Mouse (Mus musculus) neural tube, embryonic 12.5 days (tissue): ENCODE measurements around the gene Ccdc124. TPM values are rescaled to one million over a fixed set of nuclear protein-coding genes. Genes with fewer than 3 reads are reported as not detected.

Source experiments
- ATAC-seq: fragments of 200-750 bp; cut with Nextera tagmentation; 2 replicates; pipeline ENCODE4 v1.8.0; 2017; ENCODE audit warnings: low read depth, mild to moderate bottlenecking, moderate TSS enrichment, moderate library complexity; ENCODE audit not compliant: low FRiP score
- H3K27ac ChIP-seq: fragments of 300-500 bp; sonication (generic); 2 replicates; pipeline ENCODE4 v1.5.1; 2016
- H3K27me3 ChIP-seq: fragments of 300-500 bp; sonication (generic); replicated peaks from 2 replicates; pipeline ENCODE4 v1.6.1; 2016; ENCODE audit warnings: mild to moderate bottlenecking
- H3K36me3 ChIP-seq: fragments of 300-500 bp; sonication (generic); 2 replicates; pipeline ENCODE4 v1.6.1; 2016; ENCODE audit warnings: mild to moderate bottlenecking
- H3K4me1 ChIP-seq: fragments of 300-500 bp; sonication (generic); 2 replicates; pipeline ENCODE4 v1.6.1; 2016
- H3K4me2 ChIP-seq: fragments of 300-500 bp; sonication (generic); replicated peaks from 2 replicates; pipeline ENCODE4 v1.6.1; 2016; ENCODE audit warnings: mild to moderate bottlenecking
- H3K4me3 ChIP-seq: fragments of 300-500 bp; sonication (generic); 2 replicates; pipeline ENCODE4 v1.5.1; 2016
- H3K9ac ChIP-seq: fragments of 300-500 bp; sonication (generic); 2 replicates; pipeline ENCODE4 v1.6.1; 2016; ENCODE audit warnings: mild to moderate bottlenecking
- H3K9me3 ChIP-seq: fragments of 300-500 bp; sonication (generic); 2 replicates; pipeline ENCODE4 v1.6.1; 2016; ENCODE audit warnings: mild to moderate bottlenecking
- WGBS: fragments of 180-500 bp; shearing (Covaris S2); methylation state at CpG from one replicate; pipeline ENCODE4 v1.1.7; 2016; 5-methylcytosine and 5-hydroxymethylcytosine counted together
- polyA plus RNA-seq: library from polyadenylated mRNA; unstranded; fragments of >200 nt; fragmentation: Nextera tagmentation; extraction: Ambion mirVana; gene quantifications from 2 replicates; pipeline ENCODE4 v1.2.1, GENCODE M21; 2016

Gene Ccdc124
- polyA plus RNA-seq, 1 experiment from 2014 or later, result 142 TPM

DNA sequence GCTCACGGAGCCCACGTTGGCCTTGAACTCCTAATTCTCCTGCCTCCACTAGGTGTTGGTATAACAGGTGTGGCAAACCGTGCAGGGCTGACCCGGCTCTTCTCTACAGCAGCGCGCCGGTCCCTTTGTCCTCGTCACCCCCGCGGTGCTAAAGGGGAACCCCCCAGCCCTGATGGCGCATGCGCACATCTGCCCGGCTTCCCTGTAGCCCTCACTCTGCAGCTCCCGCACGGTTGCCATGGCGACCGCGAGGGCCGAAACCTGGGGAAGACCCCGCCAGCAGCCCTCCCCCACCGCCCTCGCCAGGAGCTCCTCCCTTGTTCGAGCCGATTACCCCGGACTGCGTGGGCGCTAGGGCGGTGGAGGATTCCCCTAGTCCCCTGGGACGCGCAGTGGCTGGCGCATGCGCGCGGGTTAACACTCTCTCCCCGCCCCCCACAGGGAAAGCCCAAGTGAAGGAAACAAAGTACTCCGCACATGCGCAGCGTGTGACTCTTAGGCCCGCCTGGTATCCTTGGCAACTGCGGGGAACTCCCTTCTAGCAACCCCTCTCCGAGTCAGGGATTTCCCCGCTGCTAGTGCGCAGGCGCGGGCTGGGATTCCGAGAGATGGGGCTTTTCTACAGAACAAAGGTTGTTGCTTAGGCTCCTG lies 8.3 kb downstream of the Ccdc124 start:
- Histone ChIP-seq H3K27me3 (peaks cover 13% of the 10 kb centered on the region), H3K27ac (peak overlapping the region; percentile 89), H3K9ac (peak overlapping the region; percentile 65), H3K4me3 (peak overlapping the region; percentile 50), H3K4me2 (peak overlapping the region; percentile 62), H3K36me3 (peaks cover 9% of the 10 kb centered on the region), H3K4me1 (peaks cover 65% of the 10 kb centered on the region), H3K9me3 (no peaks in the 10 kb centered on the region)
- WGBS, result under 1% methylated on average over 46 of the region's 46 CpGs
- ATAC-seq, result peak; percentile 85

DNA sequence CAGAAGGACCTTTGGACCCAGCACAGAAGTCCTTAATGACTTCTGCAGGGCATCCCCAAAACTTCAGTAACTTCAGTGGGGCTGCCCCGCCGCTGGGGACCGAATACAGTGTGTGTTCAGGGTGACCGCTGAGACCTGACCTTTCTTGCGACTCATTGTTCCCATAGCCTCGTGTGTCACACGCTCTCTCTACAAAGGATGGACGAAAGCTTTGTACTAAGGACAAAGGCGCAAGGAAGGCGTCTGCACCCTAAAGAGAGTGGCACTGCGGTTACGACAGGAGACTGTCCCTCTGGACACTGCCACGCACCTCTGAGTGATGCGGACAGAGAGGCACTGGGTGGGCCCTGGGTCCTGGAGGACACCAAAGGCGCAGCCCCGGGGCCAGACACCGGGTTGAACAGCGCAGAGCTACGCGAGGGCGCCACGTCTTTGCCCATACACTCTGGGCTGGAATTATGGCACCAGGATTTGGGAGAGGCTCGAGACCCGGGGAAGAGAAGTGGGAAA lies 9.0 kb downstream of the Ccdc124 start:
- no peaks in the 10 kb centered on the region for H3K9me3 ChIP-seq
- H3K27ac ChIP-seq, result peak overlapping the region; percentile 89
- peaks cover 13% of the 10 kb centered on the region for H3K27me3 ChIP-seq
- H3K36me3 ChIP-seq, result peaks cover 9% of the 10 kb centered on the region
- WGBS, result under 1% methylated on average over 24 of the region's 24 CpGs
- H3K4me3 ChIP-seq, result peak overlapping the region; percentile 50
- H3K4me2 ChIP-seq, result peak overlapping the region; percentile 62
- ATAC-seq, result peak; percentile 29
- H3K4me1 ChIP-seq, result peaks cover 64% of the 10 kb centered on the region
- peak overlapping the region; percentile 65 for H3K9ac ChIP-seq

DNA sequence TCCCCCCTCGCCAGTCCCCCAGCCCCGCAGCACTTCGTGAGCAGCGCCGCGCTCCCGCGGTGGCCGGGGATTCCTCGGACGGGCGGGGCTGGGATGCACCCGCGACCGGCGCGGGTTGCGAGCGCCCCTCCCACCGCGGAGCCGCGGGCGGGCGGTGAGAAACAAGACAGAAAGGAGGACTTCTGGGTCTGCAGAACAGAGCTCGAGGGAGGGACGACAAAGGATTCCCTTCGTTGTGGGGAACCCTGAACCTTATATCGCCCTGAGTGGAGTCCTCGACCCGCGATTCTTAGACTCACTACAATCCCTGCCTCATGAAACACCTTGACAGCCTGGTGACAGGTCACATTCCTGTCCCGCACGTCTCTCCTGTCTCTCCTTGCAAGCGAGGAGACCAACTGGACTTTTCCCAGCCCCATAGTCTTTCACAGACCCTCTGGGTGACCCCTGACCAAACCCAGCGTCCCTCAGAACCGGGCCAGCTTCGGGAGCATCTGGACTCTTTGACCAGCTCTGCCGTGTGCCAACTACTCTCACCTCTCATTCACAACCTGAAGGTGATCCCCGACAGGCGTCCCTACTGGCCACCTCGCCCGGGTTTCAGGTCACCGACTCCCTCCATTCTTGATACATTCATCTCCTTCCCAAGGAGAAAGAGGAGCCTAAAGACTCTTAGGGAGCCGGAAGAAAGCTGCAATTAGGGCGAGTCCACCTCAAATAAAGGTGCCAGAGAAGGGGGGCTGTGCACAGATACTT lies 9.6 kb downstream of the Ccdc124 start:
- H3K4me2 ChIP-seq, result peak overlapping the region; percentile 62
- H3K27ac ChIP-seq, result peak overlapping the region; percentile 89
- H3K9ac ChIP-seq, result peak overlapping the region; percentile 65
- peaks cover 13% of the 10 kb centered on the region for H3K27me3 ChIP-seq
- peaks cover 9% of the 10 kb centered on the region for H3K36me3 ChIP-seq
- WGBS, result 1% methylated on average over 46 of the region's 46 CpGs
- peaks cover 58% of the 10 kb centered on the region for H3K4me1 ChIP-seq
- ATAC-seq, result no peak
- H3K9me3 ChIP-seq, result no peaks in the 10 kb centered on the region
- H3K4me3 ChIP-seq, result peak overlapping the region; percentile 50

DNA sequence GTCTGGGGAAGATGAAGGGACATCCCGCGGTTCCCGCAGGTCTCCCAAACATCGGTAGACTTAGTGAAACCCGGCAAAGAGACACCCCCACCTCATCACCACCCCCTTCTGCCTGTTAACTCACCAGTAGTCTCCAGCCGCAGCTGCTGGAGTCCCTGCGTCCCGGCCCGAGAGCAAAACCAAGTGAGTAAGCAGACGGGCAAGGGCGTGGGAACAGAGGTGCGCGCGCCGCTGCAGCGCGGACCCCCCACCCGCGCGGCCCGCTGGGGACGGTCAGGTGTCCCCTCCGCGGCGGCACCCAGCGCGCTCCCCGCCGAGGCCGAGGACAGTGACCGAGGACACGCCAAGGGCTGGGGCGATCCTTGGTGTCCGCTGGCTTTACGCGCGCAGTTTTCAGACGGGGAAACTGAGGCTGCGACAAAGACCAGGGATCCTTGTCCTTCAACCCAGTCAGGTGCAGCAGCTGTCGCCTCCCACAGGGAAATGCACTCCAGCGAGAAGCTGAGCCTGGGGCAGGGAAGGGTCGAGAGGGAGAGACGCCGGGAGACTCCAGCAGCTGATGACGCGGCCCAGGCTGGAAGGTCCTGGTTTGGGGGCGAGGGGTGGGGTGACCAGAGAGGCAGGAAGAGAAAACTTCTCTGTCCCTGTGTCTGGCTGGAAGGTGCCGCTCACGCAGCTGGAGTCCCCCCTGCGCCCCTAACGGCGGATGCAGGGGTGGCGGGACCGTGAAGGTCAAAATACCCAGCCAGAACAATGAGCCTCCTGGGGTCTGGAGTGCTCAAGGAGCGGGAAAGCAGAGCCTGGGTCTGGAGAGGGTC lies 10.7 kb downstream of the Ccdc124 start, which contains the start of gene Kcnn1:
TSS of gene Kcnn1 (minus strand) at position 435 of the 818 bp plus-strand sequence.
- Histone ChIP-seq H3K4me2 (peak within 1 kb of the TSS; percentile 62), H3K27ac (peak within 1 kb of the TSS; percentile 89), H3K27me3 (peaks cover 13% of the 10 kb centered on the region), H3K9me3 (no peaks in the 10 kb centered on the region), H3K4me1 (peaks cover 56% of the 10 kb centered on the region), H3K4me3 (peak within 1 kb of the TSS; percentile 50), H3K9ac (peak within 1 kb of the TSS; percentile 65), H3K36me3 (peaks cover 5% of the 10 kb centered on the region)
- ATAC-seq, result peak; percentile 2; the same call in 1 of the 2 replicates
- under 1% methylated on average over 55 of the region's 55 CpGs for WGBS

DNA sequence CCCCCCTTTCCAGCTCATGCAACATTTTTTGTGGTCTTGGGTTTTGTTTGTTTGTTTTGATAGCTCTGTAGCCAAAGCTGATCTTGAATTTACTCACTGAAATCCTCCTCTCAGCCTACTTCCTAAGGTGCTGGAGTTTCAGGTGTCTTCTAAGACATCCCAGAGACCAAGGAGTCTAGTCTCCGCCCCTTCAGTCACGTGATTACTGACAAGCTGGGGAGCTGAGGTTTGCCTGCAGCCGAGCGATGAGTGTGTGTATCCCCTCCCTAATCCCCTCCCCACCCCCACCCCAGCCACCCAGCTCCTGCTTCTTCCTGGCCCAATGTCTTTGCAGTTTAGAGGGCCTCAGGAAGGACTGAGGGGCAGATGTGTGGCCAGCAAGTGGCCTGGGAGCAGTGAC lies 16.2 kb downstream of the Ccdc124 start:
- Histone ChIP-seq H3K27ac (no peak overlapping the region), H3K9me3 (no peaks in the 10 kb centered on the region), H3K36me3 (peaks cover 14% of the 10 kb centered on the region), H3K4me1 (peaks cover 40% of the 10 kb centered on the region), H3K9ac (no peak overlapping the region), H3K4me2 (peak overlapping the region; percentile 87), H3K27me3 (peaks cover 13% of the 10 kb centered on the region), H3K4me3 (no peak overlapping the region)
- 12% methylated on average over 4 of the region's 4 CpGs for WGBS
- ATAC-seq, result no peak

DNA sequence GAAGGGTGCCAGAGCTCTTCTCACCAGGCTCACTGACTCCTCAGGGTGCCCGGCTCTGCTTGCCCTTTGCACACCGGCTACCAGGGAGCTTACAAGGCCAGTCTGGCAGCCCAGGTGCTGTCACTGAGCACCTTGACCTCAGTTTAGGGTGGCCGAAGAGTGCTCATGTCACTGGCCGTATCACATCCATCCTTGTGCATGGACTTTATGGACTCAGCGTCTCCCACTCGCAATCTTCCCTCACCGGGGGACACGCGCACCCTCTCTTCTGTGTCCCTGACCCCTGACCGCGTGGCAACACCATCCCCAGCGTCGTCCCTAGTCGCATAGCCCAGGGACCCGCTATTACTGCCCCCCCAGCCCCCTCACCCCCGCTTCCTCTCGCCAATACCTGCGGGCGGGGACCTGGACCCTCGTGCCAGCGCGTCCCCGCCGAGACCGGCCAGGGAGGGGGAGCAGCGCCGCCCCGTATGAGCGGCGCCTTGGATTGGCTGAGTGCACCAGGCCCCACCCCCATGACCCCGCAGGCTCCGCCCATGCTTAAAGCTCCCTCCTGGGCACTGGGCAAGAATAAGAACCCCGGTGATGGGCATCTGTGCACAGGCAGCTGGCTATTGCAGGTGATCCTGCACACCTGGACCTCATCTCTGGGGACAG lies 17.1 kb downstream of the Ccdc124 start:
- no peaks in the 10 kb centered on the region for H3K9me3 ChIP-seq
- peaks cover 33% of the 10 kb centered on the region for H3K4me1 ChIP-seq
- peak overlapping the region; percentile 59 for H3K9ac ChIP-seq
- H3K4me3 ChIP-seq, result peak overlapping the region; percentile 41
- H3K4me2 ChIP-seq, result peak overlapping the region; percentile 87
- peaks cover 6% of the 10 kb centered on the region; the same call in 1 of the 2 replicates for H3K27me3 ChIP-seq
- 9% methylated on average over 33 of the region's 33 CpGs for WGBS
- H3K36me3 ChIP-seq, result peaks cover 22% of the 10 kb centered on the region
- no peak overlapping the region for H3K27ac ChIP-seq
- ATAC-seq, result peak; percentile 82

DNA sequence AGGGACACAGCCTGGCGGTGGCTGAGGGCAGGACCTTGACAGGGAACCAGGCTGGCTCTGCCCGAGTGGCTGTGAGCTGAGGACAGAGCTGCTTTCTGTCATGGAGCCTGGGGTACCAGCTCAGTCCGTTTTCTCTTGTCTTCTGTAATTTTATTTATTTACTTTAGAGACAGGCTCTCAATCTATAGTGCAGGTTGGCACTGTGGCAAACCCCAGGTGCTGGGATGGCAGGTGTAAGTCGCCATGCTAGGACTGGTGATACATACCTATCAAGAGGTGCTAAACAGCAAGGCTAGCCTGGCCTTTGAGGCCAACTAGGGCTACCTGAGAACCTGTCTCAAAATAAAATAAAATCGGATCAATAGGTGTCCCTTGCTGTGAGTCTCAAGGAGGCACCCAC lies 17.7 kb downstream of the Ccdc124 start:
- H3K36me3 ChIP-seq, result peaks cover 24% of the 10 kb centered on the region
- WGBS, result 62% methylated on average over 5 of the region's 5 CpGs
- no peaks in the 10 kb centered on the region for H3K9me3 ChIP-seq
- peaks cover 29% of the 10 kb centered on the region for H3K4me1 ChIP-seq
- peak overlapping the region; percentile 19; the same call in 1 of the 2 replicates for H3K9ac ChIP-seq
- no peak for ATAC-seq
- H3K4me2 ChIP-seq, result peak overlapping the region; percentile 87; the same call in 1 of the 2 replicates
- no peak overlapping the region for H3K27ac ChIP-seq
- H3K27me3 ChIP-seq, result no peaks in the 10 kb centered on the region
- H3K4me3 ChIP-seq, result no peak overlapping the region

DNA sequence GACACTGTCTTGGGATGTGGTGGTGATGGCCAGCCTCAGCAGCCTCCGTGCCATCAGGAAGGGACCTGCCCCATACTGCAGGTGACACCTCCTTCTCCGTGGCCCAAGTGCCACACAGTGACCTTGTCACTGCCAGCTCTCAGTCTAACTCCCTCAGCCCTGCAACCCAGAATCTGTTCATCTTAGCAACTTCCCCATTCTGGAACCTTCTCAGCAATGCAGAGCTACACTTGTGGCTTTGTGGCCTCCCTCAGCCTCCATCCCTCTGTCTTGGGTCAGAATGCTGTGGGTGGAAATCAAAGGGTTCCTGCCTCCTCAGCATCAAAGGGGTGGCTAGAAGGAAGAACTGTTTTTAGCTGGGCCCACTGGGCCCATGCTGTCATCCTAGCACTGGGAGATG lies 19.9 kb downstream of the Ccdc124 start:
- H3K4me2 ChIP-seq, result no peak overlapping the region
- peaks cover 24% of the 10 kb centered on the region for H3K36me3 ChIP-seq
- no peak overlapping the region for H3K4me3 ChIP-seq
- H3K27ac ChIP-seq, result no peak overlapping the region
- WGBS, result 83% methylated on average over 2 of the region's 2 CpGs
- ATAC-seq, result no peak
- no peaks in the 10 kb centered on the region for H3K27me3 ChIP-seq
- no peak overlapping the region for H3K9ac ChIP-seq
- no peaks in the 10 kb centered on the region for H3K9me3 ChIP-seq
- H3K4me1 ChIP-seq, result peaks cover 27% of the 10 kb centered on the region

DNA sequence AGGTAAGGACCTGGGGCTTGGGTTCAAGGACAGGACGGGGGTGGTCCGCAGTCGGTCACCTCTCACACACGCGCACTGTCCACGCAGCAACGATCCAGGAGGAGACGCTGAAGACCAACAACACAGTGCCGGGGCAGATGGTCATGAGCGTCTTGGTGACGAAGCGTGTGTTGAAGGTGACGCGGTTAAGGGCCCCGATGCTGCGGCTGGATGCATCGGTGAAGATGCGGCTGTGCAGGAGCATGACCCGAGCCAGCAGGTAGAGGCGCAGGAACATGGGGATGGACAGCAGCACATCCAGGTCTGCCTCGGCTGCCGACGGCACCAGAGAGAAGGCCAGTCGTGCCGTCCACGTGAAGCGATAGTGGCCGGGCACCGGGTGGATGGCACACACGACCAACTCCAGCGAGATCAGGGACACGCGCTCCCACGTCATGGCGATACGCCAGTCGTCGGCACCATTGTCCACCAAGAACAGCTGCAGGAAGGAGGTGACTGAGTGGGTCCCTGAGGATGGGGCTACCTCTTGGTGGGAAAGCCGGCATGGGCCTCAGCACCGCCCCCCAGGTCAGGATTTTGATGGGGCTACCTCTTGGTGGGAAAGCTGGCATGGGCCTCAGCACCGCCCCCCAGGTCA lies 21.0 kb downstream of the Ccdc124 start:
- no peaks in the 10 kb centered on the region for H3K27me3 ChIP-seq
- H3K9me3 ChIP-seq, result no peaks in the 10 kb centered on the region
- no peak for ATAC-seq
- no peak overlapping the region for H3K9ac ChIP-seq
- H3K36me3 ChIP-seq, result peaks cover 24% of the 10 kb centered on the region
- H3K4me1 ChIP-seq, result peaks cover 17% of the 10 kb centered on the region
- H3K4me3 ChIP-seq, result no peak overlapping the region
- no peak overlapping the region for H3K4me2 ChIP-seq
- WGBS, result 90% methylated on average over 41 of the region's 41 CpGs
- no peak overlapping the region for H3K27ac ChIP-seq

DNA sequence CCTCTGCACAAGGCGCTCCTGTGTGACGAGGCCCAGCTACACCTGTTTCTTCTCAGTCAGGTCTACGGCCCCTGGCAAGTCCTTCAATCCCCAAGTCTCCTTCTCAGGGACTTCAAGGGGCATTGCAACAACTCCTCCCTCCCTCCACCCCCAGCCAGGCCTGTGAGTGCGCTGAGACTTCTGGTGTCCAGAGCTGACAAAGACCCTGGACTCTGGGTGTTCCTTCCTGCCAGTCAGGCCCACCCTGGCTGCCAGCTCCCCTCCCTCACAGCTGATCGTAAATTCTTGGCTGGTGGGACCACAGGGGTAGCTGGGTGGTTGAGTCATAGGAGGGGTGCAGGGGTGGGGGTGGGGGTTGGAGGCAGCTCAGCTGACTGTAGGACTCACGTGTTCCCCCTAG lies 21.9 kb downstream of the Ccdc124 start:
- Histone ChIP-seq H3K4me3 (no peak overlapping the region), H3K4me1 (peaks cover 8% of the 10 kb centered on the region), H3K9me3 (no peaks in the 10 kb centered on the region), H3K9ac (0 out of 2 replicates have a peak overlapping the region, but pooled peaks have one; percentile 21), H3K27ac (no peak overlapping the region), H3K27me3 (no peaks in the 10 kb centered on the region), H3K36me3 (peaks cover 24% of the 10 kb centered on the region), H3K4me2 (no peak overlapping the region)
- WGBS, result 46% methylated on average over 6 of the region's 6 CpGs
- no peak; the same call in 1 of the 2 replicates for ATAC-seq

DNA sequence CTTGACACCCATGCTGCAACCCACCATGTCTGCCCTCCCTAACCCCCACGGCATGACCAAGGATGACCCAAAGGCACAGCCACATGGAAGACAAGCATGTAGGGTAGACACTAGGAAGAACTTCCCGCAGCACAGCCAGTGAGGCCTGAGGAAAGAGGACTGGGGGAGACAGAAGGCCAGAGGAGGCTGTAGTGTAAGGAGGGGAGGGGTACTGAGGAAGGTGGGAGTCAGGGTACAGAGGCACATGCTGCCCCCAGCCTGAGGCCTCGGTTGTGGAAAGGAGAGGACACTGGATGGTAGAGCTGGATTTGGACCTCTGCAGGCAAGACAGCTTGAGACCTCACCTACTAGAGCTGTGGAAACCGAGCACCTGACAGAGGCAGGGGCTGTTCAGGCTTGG lies 22.8 kb downstream of the Ccdc124 start:
- H3K4me3 ChIP-seq, result no peak overlapping the region
- H3K9me3 ChIP-seq, result no peaks in the 10 kb centered on the region
- no peak for ATAC-seq
- H3K36me3 ChIP-seq, result peaks cover 24% of the 10 kb centered on the region
- H3K4me1 ChIP-seq, result no peaks in the 10 kb centered on the region; the same call in 1 of the 2 replicates
- no peak overlapping the region for H3K27ac ChIP-seq
- no peaks in the 10 kb centered on the region for H3K27me3 ChIP-seq
- no peak overlapping the region for H3K9ac ChIP-seq
- no peak overlapping the region for H3K4me2 ChIP-seq
- 85% methylated on average over 4 of the region's 4 CpGs for WGBS
